ENCODE assay signal across 13 mouse cellular contexts in the genomic region with DNA sequence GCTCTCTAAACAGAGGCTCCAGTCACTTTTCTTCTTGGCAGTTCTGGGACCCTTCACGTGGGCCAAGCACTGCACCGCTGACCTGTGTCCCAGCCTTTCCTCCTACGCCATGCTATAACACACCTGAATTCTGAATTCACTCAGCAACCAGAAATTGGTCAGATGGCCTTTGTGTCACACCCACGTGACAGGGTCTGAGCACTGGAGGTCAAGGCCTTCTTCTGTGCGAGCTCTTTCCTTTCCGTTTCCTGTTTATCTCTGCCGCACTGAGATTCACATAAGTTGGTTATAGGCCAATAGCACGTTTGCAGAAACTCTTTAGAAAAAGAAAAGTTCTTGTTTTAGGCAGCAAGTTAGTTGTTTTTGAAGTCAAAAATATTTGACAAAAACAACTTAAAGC.
"Had no signal": no experiment of that assay in that cellular context is flagged by ENCODE, and none has a peak within 500 bp of the region (broad histone marks: within the 10 kb centered on the region; RNA-seq: fewer than 3 reads in every experiment).

No protein-coding gene starts in this region.

- H3K27ac ChIP-seq: hindbrain, embryonic 14.5 days; intestine, embryonic 15.5 days; limb, embryonic 15.5 days; midbrain, embryonic 12.5 days; neural tube, embryonic 13.5 days; stomach, postnatal 0 days had no signal

- DNase-seq: layer of hippocampus, adult 9-11 months; layer of hippocampus, postnatal 36 days; retina, postnatal 1 day; right cerebral cortex, postnatal 4 days; thymus, postnatal 4 days had no signal

- H3K4me3 ChIP-seq: intestine, embryonic 15.5 days; limb, embryonic 15.5 days; liver, embryonic 15.5 days; midbrain, embryonic 12.5 days; neural tube, embryonic 13.5 days had no signal

- ATAC-seq: intestine, embryonic 15.5 days; midbrain, embryonic 16.5 days had no signal

- H3K9me3 ChIP-seq: intestine, embryonic 15.5 days; limb, embryonic 15.5 days; liver, embryonic 15.5 days; midbrain, embryonic 12.5 days; neural tube, embryonic 13.5 days had no signal

- H3K4me2 ChIP-seq: hindbrain, embryonic 14.5 days; intestine, embryonic 15.5 days; limb, embryonic 15.5 days; liver, embryonic 15.5 days; midbrain, embryonic 12.5 days; neural tube, embryonic 13.5 days had no signal

- H3K4me1 ChIP-seq: intestine, embryonic 15.5 days; liver, embryonic 15.5 days had no signal

- H3K27me3 ChIP-seq: intestine, embryonic 15.5 days; limb, embryonic 15.5 days; liver, embryonic 15.5 days; midbrain, embryonic 12.5 days; neural tube, embryonic 13.5 days had no signal

- H3K9ac ChIP-seq: hindbrain, embryonic 14.5 days; intestine, embryonic 15.5 days; limb, embryonic 15.5 days; liver, embryonic 15.5 days; midbrain, embryonic 12.5 days; neural tube, embryonic 13.5 days had no signal
